Mouse (Mus musculus) C2C12 (cell line): ENCODE measurements around the gene Filip1l. TPM values are rescaled to one million over a fixed set of nuclear protein-coding genes. Genes with fewer than 3 reads are reported as not detected.

Experiments used
- H3K27me3 ChIP-seq: one replicate; pipeline ENCODE4 v1.6.1; 2011; ENCODE audit not compliant: control insufficient read depth, insufficient read depth, insufficient read length
- H3K36me3 ChIP-seq: one replicate; pipeline ENCODE4 v1.6.1; 2011; ENCODE audit not compliant: control insufficient read depth, insufficient read depth
- H3K4me3 ChIP-seq: one replicate; pipeline ENCODE4 v1.5.1; 2011; ENCODE audit warnings: mild to moderate bottlenecking, control low read depth; ENCODE audit not compliant: poor library complexity, insufficient read depth, severe bottlenecking
- H3K79me2 ChIP-seq: one replicate; pipeline ENCODE4 v1.6.1; 2011; ENCODE audit not compliant: control insufficient read depth, insufficient read depth
- H3K79me3 ChIP-seq: one replicate; pipeline ENCODE4 v1.6.1; 2011; ENCODE audit warnings: low read depth, control low read depth
- H3ac ChIP-seq: one replicate; pipeline ENCODE3; 2011; ENCODE audit warnings: low read depth; ENCODE audit not compliant: control insufficient read depth, insufficient read length
- CEBPB ChIP-seq: IDR thresholded peaks from one replicate; pipeline ENCODE4 v1.6.1; 2011; ENCODE audit warnings: low read depth, mild to moderate bottlenecking, control low read depth, moderate library complexity
- CTCF ChIP-seq: IDR thresholded peaks from one replicate; pipeline ENCODE4 v1.5.1; 2011; ENCODE audit not compliant: control insufficient read depth, insufficient read depth, insufficient read length
- FOSL1 ChIP-seq: IDR thresholded peaks from one replicate; pipeline ENCODE4 v1.8.0; 2011; ENCODE audit warnings: mild to moderate bottlenecking, low read length; ENCODE audit not compliant: poor library complexity, insufficient read depth, severe bottlenecking
- MAX ChIP-seq: IDR thresholded peaks from one replicate; pipeline ENCODE4 v1.6.1; 2011; ENCODE audit warnings: mild to moderate bottlenecking, control low read depth
- MYOD1 ChIP-seq: IDR thresholded peaks from one replicate; pipeline ENCODE4 v1.6.1; 2011; ENCODE audit warnings: low read depth; ENCODE audit not compliant: control insufficient read depth, insufficient read length
- MYOG ChIP-seq: IDR thresholded peaks from one replicate; pipeline ENCODE4 v1.6.1; 2011; ENCODE audit not compliant: control insufficient read depth, insufficient read length; ENCODE audit errors: extremely low read depth
- USF1 ChIP-seq: IDR thresholded peaks from one replicate; pipeline ENCODE4 v1.6.1; 2011; ENCODE audit warnings: low read depth, mild to moderate bottlenecking, control low read depth, moderate library complexity
- polyA plus RNA-seq: library from polyadenylated mRNA; unstranded; fragments of >200 nt; fragmentation: generic; extraction: Trizol; gene quantifications from one replicate; pipeline ENCODE4 v1.2.1, GENCODE M21; 2012; ENCODE audit warnings: missing spikeins

The Filip1l gene
- polyA plus RNA-seq, 1 experiment: 18.8 TPM

DNA sequence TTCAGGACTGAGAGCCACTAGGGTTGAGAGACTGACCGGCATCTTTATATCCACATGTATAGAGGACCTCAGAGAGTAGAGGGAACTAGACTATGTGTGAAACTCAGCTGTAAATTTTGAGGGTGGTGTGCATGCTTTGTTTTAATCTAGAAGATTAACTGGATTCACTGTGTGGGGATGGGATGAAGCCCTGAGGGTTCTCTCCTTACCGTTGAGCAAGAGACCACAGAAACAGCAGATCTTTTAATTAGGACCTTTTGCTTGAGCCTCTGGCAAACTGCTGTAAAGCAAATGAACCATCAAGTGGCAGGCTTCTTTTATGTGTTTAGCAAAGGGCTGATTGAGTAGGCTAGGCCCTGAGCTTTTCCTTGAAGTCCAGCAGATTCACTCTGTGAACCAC is 103.1 kb downstream of the Filip1l start:
- no peaks in the 10 kb centered on the region for H3K79me2 ChIP-seq
- H3K79me3 ChIP-seq: no peaks in the 10 kb centered on the region
- H3K27me3 ChIP-seq: no peaks in the 10 kb centered on the region
- H3K36me3 ChIP-seq: no peaks in the 10 kb centered on the region
- H3K4me3 ChIP-seq: no peak overlapping the region
- no peak overlapping the region for H3ac ChIP-seq
- TF ChIP-seq MYOD1: no peak
- no peak for TF ChIP-seq FOSL1
- TF ChIP-seq MAX: no peak
- TF ChIP-seq CTCF: no peak
- TF ChIP-seq USF1: no peak
- TF ChIP-seq MYOG: no peak
- no peak for TF ChIP-seq CEBPB

GRCm38 (mm10) chr16:57465386-57465913 is 112.6 kb downstream of the Filip1l start:
- TF ChIP-seq FOSL1 (no peak), MYOD1 (no peak), MYOG (no peak), MAX (no peak), USF1 (no peak), CEBPB (no peak), CTCF (no peak)
- H3K79me2 ChIP-seq: no peaks in the 10 kb centered on the region
- H3K4me3 ChIP-seq: no peak overlapping the region
- H3K27me3 ChIP-seq: no peaks in the 10 kb centered on the region
- no peaks in the 10 kb centered on the region for H3K36me3 ChIP-seq
- no peak overlapping the region for H3ac ChIP-seq
- no peaks in the 10 kb centered on the region for H3K79me3 ChIP-seq

DNA sequence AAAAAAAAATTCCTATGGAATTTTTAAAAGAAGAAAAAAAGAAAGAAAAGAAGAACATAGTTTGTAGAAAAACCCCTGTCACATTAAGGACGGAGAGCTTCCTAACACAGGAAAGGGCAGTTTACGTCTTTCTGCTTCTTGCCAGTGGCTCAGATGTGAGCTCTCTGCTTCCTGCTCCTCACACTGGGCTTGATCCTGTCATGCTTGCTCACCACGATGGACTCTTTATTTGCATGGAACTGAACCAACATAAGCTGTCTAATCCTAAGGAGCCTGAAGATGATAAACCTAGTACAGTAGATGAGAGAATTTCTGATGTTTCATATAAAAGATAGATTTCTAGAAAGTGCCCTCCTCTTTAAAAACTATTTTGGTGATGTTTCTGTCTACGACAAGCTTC is 116.4 kb downstream of the Filip1l start:
- H3K27me3 ChIP-seq: no peaks in the 10 kb centered on the region
- H3K36me3 ChIP-seq: no peaks in the 10 kb centered on the region
- no peak overlapping the region for H3ac ChIP-seq
- no peaks in the 10 kb centered on the region for H3K79me3 ChIP-seq
- TF ChIP-seq MAX (no peak), CEBPB (no peak)
- H3K4me3 ChIP-seq: no peak overlapping the region
- H3K79me2 ChIP-seq: no peaks in the 10 kb centered on the region

- Histone ChIP-seq H3K79me3 (no peaks in the 10 kb centered on the region), H3K4me3 (no peak overlapping the region), H3K36me3 (no peaks in the 10 kb centered on the region), H3ac (no peak overlapping the region), H3K79me2 (no peaks in the 10 kb centered on the region), H3K27me3 (no peaks in the 10 kb centered on the region)
- TF ChIP-seq USF1 (no peak), MAX (no peak), MYOD1 (no peak), MYOG (no peak), FOSL1 (no peak), CTCF (no peak), CEBPB (no peak)
Observed at GRCm38 (mm10) chr16:57469869-57470268, 117.0 kb downstream of the Filip1l start.

DNA sequence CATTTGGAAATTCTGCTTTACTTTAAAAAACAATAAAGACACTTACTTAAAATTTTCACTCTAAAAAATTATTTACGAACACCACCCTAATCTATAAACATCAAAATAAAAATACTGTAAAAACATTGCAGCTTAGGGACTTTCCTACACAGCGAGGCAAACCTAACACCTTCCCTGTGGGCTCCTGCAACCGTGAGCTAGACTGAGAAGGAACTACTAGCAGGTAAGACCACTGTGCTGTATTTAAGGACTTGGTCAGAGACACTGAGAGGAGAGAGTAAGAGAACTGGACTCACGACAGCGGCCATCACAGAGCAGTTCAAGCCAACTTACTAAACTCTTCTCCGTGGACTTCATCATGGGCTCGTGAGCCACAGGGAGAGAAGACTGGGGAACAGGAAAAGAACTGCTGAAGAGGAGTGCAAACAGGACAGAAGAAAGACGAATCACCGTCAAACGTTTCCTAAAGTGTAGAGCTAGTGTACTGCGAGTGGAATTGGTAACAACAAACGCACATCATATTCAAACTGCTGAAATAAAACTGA is 117.5 kb downstream of the Filip1l start:
- Histone ChIP-seq H3K79me3 (no peaks in the 10 kb centered on the region), H3ac (no peak overlapping the region), H3K4me3 (no peak overlapping the region), H3K79me2 (no peaks in the 10 kb centered on the region), H3K27me3 (no peaks in the 10 kb centered on the region), H3K36me3 (no peaks in the 10 kb centered on the region)
- TF ChIP-seq MYOG: no peak
- TF ChIP-seq FOSL1: no peak
- no peak for TF ChIP-seq CEBPB
- TF ChIP-seq CTCF: no peak
- no peak for TF ChIP-seq USF1
- no peak for TF ChIP-seq MYOD1
- TF ChIP-seq MAX: no peak

GRCm38 (mm10) chr16:57471071-57471470 is 118.2 kb downstream of the Filip1l start:
- Histone ChIP-seq H3K27me3 (no peaks in the 10 kb centered on the region), H3K4me3 (no peak overlapping the region), H3K79me2 (no peaks in the 10 kb centered on the region), H3ac (no peak overlapping the region), H3K79me3 (no peaks in the 10 kb centered on the region), H3K36me3 (no peaks in the 10 kb centered on the region)
- TF ChIP-seq FOSL1 (no peak), MAX (no peak), CTCF (no peak), CEBPB (no peak)
